Mouse (Mus musculus) forebrain, embryonic 16.5 days (tissue): Measurements from ENCODE around the gene Trp53tg5. TPM values are rescaled to one million over a fixed set of nuclear protein-coding genes. Genes with fewer than 3 reads are reported as not detected.

Experiments used
- ATAC-seq: fragments of 200-750 bp; cut with Nextera tagmentation; 2 replicates; pipeline ENCODE4 v1.8.0; 2017; ENCODE audit warnings: mild to moderate bottlenecking, moderate library complexity
- H3K27ac ChIP-seq: fragments of 300-500 bp; sonication (generic); 2 replicates; pipeline ENCODE4 v1.5.1; 2014; ENCODE audit warnings: low read length, control low read depth
- H3K27me3 ChIP-seq: fragments of 300-500 bp; sonication (generic); replicated peaks from 2 replicates; pipeline ENCODE4 v1.6.1; 2014; ENCODE audit warnings: low read length; ENCODE audit not compliant: control insufficient read depth, insufficient read depth
- H3K36me3 ChIP-seq: fragments of 300-500 bp; sonication (generic); 2 replicates; pipeline ENCODE4 v1.6.1; 2014; ENCODE audit not compliant: control insufficient read depth, insufficient read depth
- H3K4me1 ChIP-seq: fragments of 300-500 bp; sonication (generic); replicated peaks from 2 replicates; pipeline ENCODE4 v1.6.1; 2014; ENCODE audit warnings: low read length; ENCODE audit not compliant: control insufficient read depth, insufficient read depth
- H3K4me2 ChIP-seq: fragments of 300-500 bp; sonication (generic); 2 replicates; pipeline ENCODE4 v1.6.1; 2014; ENCODE audit warnings: mild to moderate bottlenecking, low read length, control low read depth
- H3K4me3 ChIP-seq: fragments of 300-500 bp; sonication (generic); replicated peaks from 2 replicates; pipeline ENCODE4 v1.5.1; 2014; ENCODE audit warnings: mild to moderate bottlenecking, low read length, control low read depth
- H3K9ac ChIP-seq: fragments of 300-500 bp; sonication (generic); replicated peaks from 2 replicates; pipeline ENCODE4 v1.6.1; 2014; ENCODE audit warnings: low read depth, low read length, control low read depth
- H3K9me3 ChIP-seq: fragments of 300-500 bp; sonication (generic); 2 replicates; pipeline ENCODE4 v1.6.1; 2016; ENCODE audit warnings: low read length; ENCODE audit not compliant: control insufficient read depth
- WGBS: fragments of 180-500 bp; shearing (Covaris S2); extraction: QIAGEN DNeasy Blood & Tissue Kit; methylation state at CpG from one replicate; pipeline ENCODE4 v1.1.7; 2014; 5-methylcytosine and 5-hydroxymethylcytosine counted together
- polyA plus RNA-seq: library from polyadenylated mRNA; unstranded; fragments of >200 nt; fragmentation: Nextera tagmentation; extraction: Ambion mirVana; gene quantifications from 2 replicates; pipeline ENCODE4 v1.2.1, GENCODE M21; 2015

The Trp53tg5 gene
- polyA plus RNA-seq, 1 experiment from 2014 or later: not detected

DNA sequence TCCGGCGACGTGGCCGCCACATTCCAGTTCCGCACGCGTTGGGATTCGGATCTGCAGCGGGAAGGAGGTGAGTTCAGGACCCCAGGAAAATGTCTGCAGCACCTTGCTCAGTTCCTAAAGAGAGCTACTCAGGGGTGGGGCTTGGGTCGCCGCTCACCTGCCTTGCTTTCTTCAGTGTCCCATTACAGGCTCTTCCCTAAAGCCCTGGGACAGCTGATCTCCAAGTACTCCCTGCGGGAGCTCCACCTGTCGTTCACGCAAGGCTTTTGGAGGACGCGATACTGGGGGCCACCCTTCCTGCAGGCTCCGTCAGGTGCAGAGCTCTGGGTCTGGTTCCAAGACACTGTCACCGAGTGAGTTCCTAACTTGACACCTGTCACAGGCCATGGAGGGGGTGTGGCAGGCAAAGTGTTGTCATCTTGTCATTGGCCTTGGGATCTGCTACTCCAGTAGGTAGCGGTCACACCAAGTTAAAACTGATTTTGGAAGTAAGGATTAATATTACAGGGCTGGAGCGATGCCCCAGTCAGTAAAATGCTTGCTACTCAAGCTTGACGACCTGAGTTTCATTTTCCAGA, 24.3 kb upstream of the Trp53tg5 start:
- H3K27me3 ChIP-seq: no peaks in the 10 kb centered on the region
- peak overlapping the region; percentile 87 for H3K4me2 ChIP-seq
- ATAC-seq: peak; percentile 32
- H3K4me3 ChIP-seq: peak overlapping the region; percentile 94
- H3K9ac ChIP-seq: peak overlapping the region; percentile 82
- H3K36me3 ChIP-seq: peaks cover 14% of the 10 kb centered on the region
- no peaks in the 10 kb centered on the region for H3K9me3 ChIP-seq
- WGBS: 5% methylated on average over 21 of the region's 21 CpGs
- no peak overlapping the region for H3K27ac ChIP-seq
- H3K4me1 ChIP-seq: peaks cover 10% of the 10 kb centered on the region

DNA sequence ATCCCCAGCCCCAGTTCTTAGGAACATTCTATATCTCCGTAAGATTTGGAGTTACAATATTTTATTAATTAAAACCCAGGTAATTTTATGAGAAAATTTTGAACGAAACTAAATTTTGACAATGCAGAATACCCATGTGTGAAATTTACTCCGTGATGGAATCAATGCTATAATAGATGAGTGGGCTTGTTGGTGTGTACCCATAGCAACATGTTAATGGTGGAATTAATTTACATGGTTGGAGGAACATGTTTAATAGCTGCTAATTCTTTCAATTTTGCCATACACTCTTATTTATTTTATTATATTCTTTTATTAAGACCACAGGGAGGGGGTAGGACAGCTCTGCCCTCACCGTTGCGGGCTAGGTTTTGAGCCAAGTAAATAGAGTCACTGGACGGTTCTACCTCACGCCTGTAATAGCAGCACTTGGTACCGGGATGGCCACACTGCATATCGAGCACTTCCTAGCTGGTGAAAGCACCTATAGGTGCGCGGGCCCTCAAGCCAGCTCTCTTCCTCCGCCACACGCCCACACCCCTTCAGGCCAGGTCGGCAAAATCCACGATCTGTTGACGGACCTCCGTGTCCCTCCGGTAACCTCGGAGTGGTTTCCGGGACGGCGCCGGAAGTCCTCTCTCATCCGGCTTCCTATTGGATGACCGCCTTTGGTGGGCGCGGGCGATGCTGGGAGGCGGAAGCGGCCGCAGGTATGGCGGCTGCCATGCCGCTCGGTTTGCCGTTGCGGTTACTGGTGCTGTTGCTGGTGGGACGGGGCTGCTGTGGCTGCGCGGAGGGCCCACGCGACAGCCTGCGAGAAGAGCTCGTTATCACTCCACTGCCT, 23.5 kb upstream of the Trp53tg5 start, which contains the start of gene Pigt:
TSS of gene Pigt (plus strand) at position 674 of the 844 bp plus-strand sequence.
- WGBS: 4% methylated on average over 43 of the region's 43 CpGs
- Histone ChIP-seq H3K27me3 (no peaks in the 10 kb centered on the region), H3K4me2 (peak within 1 kb of the TSS; percentile 87), H3K9ac (peak within 1 kb of the TSS; percentile 82), H3K9me3 (no peaks in the 10 kb centered on the region), H3K27ac (peak within 1 kb of the TSS; percentile 58; the same call in 1 of the 2 replicates), H3K36me3 (peaks cover 8% of the 10 kb centered on the region), H3K4me1 (peaks cover 10% of the 10 kb centered on the region), H3K4me3 (peak within 1 kb of the TSS; percentile 94)
- ATAC-seq: peak; percentile 98

GRCm38 (mm10) chr2:164496331-164496730, 22.8 kb upstream of the Trp53tg5 start:
- peaks cover 3% of the 10 kb centered on the region; the same call in 1 of the 2 replicates for H3K36me3 ChIP-seq
- H3K4me3 ChIP-seq: no peak overlapping the region
- H3K9ac ChIP-seq: no peak overlapping the region
- H3K27ac ChIP-seq: no peak overlapping the region
- H3K27me3 ChIP-seq: no peaks in the 10 kb centered on the region
- ATAC-seq: no peak
- H3K9me3 ChIP-seq: no peaks in the 10 kb centered on the region
- peaks cover 10% of the 10 kb centered on the region for H3K4me1 ChIP-seq
- WGBS: 74% methylated on average over 1 of the region's 1 CpGs
- H3K4me2 ChIP-seq: peak overlapping the region; percentile 87; the same call in 1 of the 2 replicates

DNA sequence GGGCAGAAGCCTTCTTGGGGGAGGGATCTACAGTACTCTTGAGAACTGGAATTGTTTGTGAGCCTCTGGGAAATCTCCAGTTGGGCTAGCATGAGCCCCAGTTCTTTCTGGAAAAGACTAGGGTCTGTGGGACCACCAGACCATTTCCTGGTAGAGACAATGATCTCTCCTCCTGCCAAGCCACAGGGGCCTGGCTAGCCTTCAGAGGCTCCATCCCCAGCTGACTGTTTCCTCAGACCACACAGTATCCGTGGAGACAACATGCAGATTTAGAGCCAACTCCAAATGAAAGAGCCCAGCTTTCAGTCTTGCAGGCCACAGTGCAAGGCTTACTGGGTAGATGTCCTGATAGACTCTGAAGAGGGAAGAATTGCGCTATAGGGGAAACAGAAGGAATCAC, 20.6 kb upstream of the Trp53tg5 start:
- Histone ChIP-seq H3K9me3 (no peaks in the 10 kb centered on the region), H3K27me3 (no peaks in the 10 kb centered on the region), H3K27ac (no peak overlapping the region), H3K9ac (no peak overlapping the region), H3K4me3 (no peak overlapping the region), H3K36me3 (peaks cover 5% of the 10 kb centered on the region; the same call in 1 of the 2 replicates), H3K4me2 (no peak overlapping the region), H3K4me1 (peaks cover 10% of the 10 kb centered on the region)
- ATAC-seq: no peak
- 54% methylated on average over 2 of the region's 2 CpGs for WGBS

DNA sequence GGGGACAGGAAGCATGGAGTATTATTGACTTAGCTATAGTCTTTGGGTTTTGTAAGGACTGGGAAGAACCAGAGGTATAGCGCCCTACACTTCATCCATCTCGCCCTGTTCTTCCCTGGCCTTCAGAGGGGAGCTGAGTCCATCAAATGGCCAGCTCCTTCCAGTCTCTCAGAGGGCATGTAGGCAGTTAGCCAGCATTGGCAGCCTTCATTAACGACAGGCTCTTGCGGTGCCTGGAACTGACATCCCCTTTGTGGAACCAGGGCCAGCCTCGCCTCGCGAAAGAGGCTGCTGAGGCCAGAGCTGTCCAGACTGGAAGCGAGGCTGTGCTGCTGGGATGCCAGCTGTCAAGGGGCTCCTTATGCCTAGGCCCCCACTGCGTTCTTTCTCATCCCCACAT, 14.3 kb upstream of the Trp53tg5 start:
- H3K4me3 ChIP-seq: no peak overlapping the region
- H3K9ac ChIP-seq: no peak overlapping the region
- H3K36me3 ChIP-seq: peaks cover 5% of the 10 kb centered on the region; the same call in 1 of the 2 replicates
- no peak overlapping the region for H3K4me2 ChIP-seq
- no peak overlapping the region for H3K27ac ChIP-seq
- WGBS: 56% methylated on average over 9 of the region's 9 CpGs
- peaks cover 16% of the 10 kb centered on the region for H3K4me1 ChIP-seq
- no peaks in the 10 kb centered on the region for H3K9me3 ChIP-seq
- peaks cover 2% of the 10 kb centered on the region; the same call in 1 of the 2 replicates for H3K27me3 ChIP-seq
- ATAC-seq: no peak

DNA sequence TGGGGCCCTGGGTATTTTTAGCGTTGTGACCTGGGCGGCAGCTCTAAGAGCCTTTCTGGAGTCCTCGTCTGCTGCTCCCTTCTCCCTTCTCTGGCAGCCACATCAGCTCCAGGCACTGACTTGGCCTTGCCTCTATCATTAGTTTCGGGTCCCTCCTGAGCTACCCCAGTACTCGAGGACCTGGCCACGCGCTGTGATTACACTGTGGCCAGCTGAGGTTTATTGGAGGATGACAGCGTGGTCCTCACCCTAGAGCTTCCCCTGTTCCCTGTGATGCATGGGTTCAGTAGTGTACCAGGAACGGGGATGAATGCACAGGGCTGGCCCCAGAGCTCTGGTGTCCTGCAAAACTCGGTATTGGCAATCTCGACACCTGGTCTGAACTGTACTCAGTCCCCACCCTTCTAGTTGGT, 13.6 kb upstream of the Trp53tg5 start:
- Histone ChIP-seq H3K9ac (peak overlapping the region; percentile 67; the same call in 1 of the 2 replicates), H3K36me3 (peaks cover 5% of the 10 kb centered on the region; the same call in 1 of the 2 replicates), H3K4me1 (peaks cover 16% of the 10 kb centered on the region), H3K4me2 (peak overlapping the region; percentile 99), H3K27me3 (peaks cover 2% of the 10 kb centered on the region; the same call in 1 of the 2 replicates), H3K4me3 (peak overlapping the region; percentile 74), H3K27ac (no peak overlapping the region), H3K9me3 (no peaks in the 10 kb centered on the region)
- WGBS: 12% methylated on average over 11 of the region's 11 CpGs
- no peak for ATAC-seq

DNA sequence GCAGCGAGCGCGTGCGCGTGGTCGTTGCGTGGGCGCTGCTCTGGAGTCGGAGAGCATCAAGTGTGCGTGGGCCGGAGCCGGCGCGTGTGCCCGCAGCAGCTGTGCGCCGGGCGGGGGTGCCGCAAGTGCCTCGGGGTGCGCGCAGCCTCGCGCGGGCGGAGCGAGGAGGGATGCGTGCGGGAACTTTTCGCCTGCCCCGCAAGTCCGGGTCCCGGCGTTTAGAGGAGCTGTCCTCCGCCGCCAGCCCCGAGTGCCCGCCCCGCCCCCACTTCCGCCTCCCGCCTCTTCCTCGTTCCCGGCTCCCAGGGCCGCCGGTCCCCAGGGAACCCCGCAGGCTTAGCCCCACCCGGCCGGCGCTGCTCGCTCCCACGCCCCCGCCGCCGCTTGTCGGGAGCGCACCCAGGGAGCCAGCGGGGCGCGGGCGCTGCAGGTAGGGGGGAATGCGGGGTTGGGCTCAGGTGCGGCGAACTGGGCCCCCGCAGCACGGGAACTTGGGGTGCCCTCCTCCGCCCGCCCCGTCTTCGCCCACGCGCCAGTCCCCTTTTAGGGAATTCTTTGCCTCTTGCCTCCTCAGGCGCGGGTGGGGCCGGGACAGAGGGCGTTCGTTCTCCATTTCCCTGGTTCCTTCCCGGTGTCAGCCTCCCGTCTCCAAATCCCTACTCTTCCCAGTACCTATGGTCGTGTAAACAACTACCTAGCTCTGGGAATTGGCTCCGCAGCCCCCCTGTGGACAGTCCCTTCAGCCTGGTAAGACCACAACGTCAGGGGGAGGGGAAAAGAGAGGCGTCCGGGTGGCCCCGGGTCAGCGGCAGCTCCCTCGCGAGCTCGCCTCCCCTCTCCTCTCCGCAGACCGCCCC, 13.0 kb upstream of the Trp53tg5 start:
- Histone ChIP-seq H3K27me3 (peaks cover 2% of the 10 kb centered on the region; the same call in 1 of the 2 replicates), H3K27ac (no peak overlapping the region), H3K4me1 (peaks cover 16% of the 10 kb centered on the region), H3K4me2 (peak overlapping the region; percentile 99), H3K9ac (peak overlapping the region; percentile 67), H3K4me3 (peak overlapping the region; percentile 74), H3K36me3 (peaks cover 5% of the 10 kb centered on the region; the same call in 1 of the 2 replicates), H3K9me3 (no peaks in the 10 kb centered on the region)
- peak; percentile 70 for ATAC-seq
- 0% methylated on average over 70 of the region's 90 CpGs for WGBS

DNA sequence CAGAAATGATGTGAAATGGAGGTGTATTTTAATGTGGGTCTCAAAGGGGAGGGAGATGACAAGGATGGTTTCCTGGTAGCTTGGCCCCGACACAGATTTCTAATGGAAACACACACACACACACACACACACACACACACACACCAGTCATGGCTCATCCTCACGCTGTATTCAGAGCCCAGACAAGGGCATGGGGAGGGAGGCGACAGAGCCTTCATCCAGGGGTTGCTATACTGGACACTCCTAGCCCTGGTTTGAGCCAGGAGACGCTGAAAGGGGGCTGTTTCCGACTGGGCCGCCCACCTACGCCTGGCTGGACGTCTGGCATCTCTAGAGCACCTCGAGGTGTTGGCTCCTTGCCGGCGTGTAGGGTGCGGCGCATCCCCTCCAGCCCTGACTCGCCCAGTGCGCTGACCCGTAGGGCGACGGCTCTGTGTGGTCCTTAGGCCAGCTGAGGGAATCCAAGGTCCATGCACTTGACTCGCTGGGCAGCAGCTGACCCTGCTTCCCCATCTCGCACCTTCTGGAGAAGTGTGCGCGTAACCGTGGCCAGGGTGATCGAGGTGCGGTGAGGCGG, 12.2 kb upstream of the Trp53tg5 start, which contains the start of gene Dbndd2:
TSS of gene Dbndd2 (plus strand) at position 426 of the 577 bp plus-strand sequence.
- Histone ChIP-seq H3K9ac (peak within 1 kb of the TSS; percentile 67), H3K27me3 (peaks cover 2% of the 10 kb centered on the region; the same call in 1 of the 2 replicates), H3K9me3 (no peaks in the 10 kb centered on the region), H3K27ac (no peak within 1 kb of the TSS), H3K4me1 (peaks cover 16% of the 10 kb centered on the region), H3K36me3 (peaks cover 5% of the 10 kb centered on the region; the same call in 1 of the 2 replicates), H3K4me2 (peak within 1 kb of the TSS; percentile 99), H3K4me3 (peak within 1 kb of the TSS; percentile 74)
- peak; percentile 53 for ATAC-seq
- WGBS: 1% methylated on average over 26 of the region's 26 CpGs
